Mouse (Mus musculus): Measurements from ENCODE around the gene Gm26897. TPM values are rescaled to one million over a fixed set of nuclear protein-coding genes. Genes with fewer than 3 reads are reported as not detected.
A peak's percentile ranks its signal among the peaks of the same experiment; 100 is the strongest.

Gm26897 gene
- polyA plus RNA-seq, 1 experiment: not detected

GRCm38 (mm10) chr5:111741352-111741751 lies 7.6 kb downstream of the Gm26897 start:
- no peak for TF ChIP-seq POLR2A (IDR thresholded peaks at IDR 0.05; ENCODE audit: insufficient read depth, low read depth, low read length)
- TF ChIP-seq CTCF (IDR thresholded peaks at IDR 0.05; ENCODE audit: insufficient read depth, low read depth, low read length): no peak
- Histone ChIP-seq H3K27ac (ENCODE audit: insufficient read depth, low read depth, low read length) (no peak overlapping the region), H3K4me1 (ENCODE audit: control insufficient read depth, insufficient read depth, low read length) (peaks cover 8% of the 10 kb centered on the region), H3K4me3 (ENCODE audit: insufficient read depth, low read depth, low read length) (no peak overlapping the region)
- 34% methylated on average over 11 of the region's 11 CpGs for WGBS

GRCm38 (mm10) chr5:111742290-111742898 lies 8.7 kb downstream of the Gm26897 start:
- Histone ChIP-seq H3K4me3 (ENCODE audit: insufficient read depth, low read depth, low read length) (no peak overlapping the region), H3K4me1 (ENCODE audit: control insufficient read depth, insufficient read depth, low read length) (peaks cover 8% of the 10 kb centered on the region), H3K27ac (ENCODE audit: insufficient read depth, low read depth, low read length) (no peak overlapping the region)
- TF ChIP-seq CTCF (IDR thresholded peaks at IDR 0.05; ENCODE audit: insufficient read depth, low read depth, low read length) (no peak), POLR2A (IDR thresholded peaks at IDR 0.05; ENCODE audit: insufficient read depth, low read depth, low read length) (no peak)
- WGBS: 25% methylated on average over 13 of the region's 13 CpGs

- peaks cover 7% of the 10 kb centered on the region; the same call in 1 of the 2 replicates for H3K4me1 ChIP-seq (ENCODE audit: control insufficient read depth, insufficient read depth, low read length)
- no peak overlapping the region for H3K4me3 ChIP-seq (ENCODE audit: insufficient read depth, low read depth, low read length)
- TF ChIP-seq POLR2A (IDR thresholded peaks at IDR 0.05; ENCODE audit: insufficient read depth, low read depth, low read length): no peak
- TF ChIP-seq CTCF (IDR thresholded peaks at IDR 0.05; ENCODE audit: insufficient read depth, low read depth, low read length): no peak
- no peak overlapping the region for H3K27ac ChIP-seq (ENCODE audit: insufficient read depth, low read depth, low read length)
- WGBS: 82% methylated on average over 5 of the region's 5 CpGs
Observed at GRCm38 (mm10) chr5:111749599-111749998, 15.9 kb downstream of the Gm26897 start.

GRCm38 (mm10) chr5:111750092-111750491 lies 16.4 kb downstream of the Gm26897 start:
- no peak overlapping the region for H3K4me3 ChIP-seq (ENCODE audit: insufficient read depth, low read depth, low read length)
- H3K27ac ChIP-seq (ENCODE audit: insufficient read depth, low read depth, low read length): no peak overlapping the region
- WGBS: 90% methylated on average over 13 of the region's 13 CpGs
- peaks cover 11% of the 10 kb centered on the region; the same call in 1 of the 2 replicates for H3K4me1 ChIP-seq (ENCODE audit: control insufficient read depth, insufficient read depth, low read length)
- TF ChIP-seq POLR2A (IDR thresholded peaks at IDR 0.05; ENCODE audit: insufficient read depth, low read depth, low read length): no peak
- no peak for TF ChIP-seq CTCF (IDR thresholded peaks at IDR 0.05; ENCODE audit: insufficient read depth, low read depth, low read length)

- Histone ChIP-seq H3K4me1 (ENCODE audit: control insufficient read depth, insufficient read depth, low read length) (peaks cover 11% of the 10 kb centered on the region; the same call in 1 of the 2 replicates), H3K4me3 (ENCODE audit: insufficient read depth, low read depth, low read length) (0 out of 2 replicates have a peak overlapping the region, but pooled peaks have one; percentile 5), H3K27ac (ENCODE audit: insufficient read depth, low read depth, low read length) (no peak overlapping the region)
- TF ChIP-seq POLR2A (IDR thresholded peaks at IDR 0.05; ENCODE audit: insufficient read depth, low read depth, low read length) (no peak), CTCF (IDR thresholded peaks at IDR 0.05; ENCODE audit: insufficient read depth, low read depth, low read length) (no peak)
- 22% methylated on average over 16 of the region's 16 CpGs for WGBS
Observed at GRCm38 (mm10) chr5:111754484-111755139, 20.9 kb downstream of the Gm26897 start.

- Histone ChIP-seq H3K4me3 (ENCODE audit: insufficient read depth, low read depth, low read length) (no peak overlapping the region), H3K27ac (ENCODE audit: insufficient read depth, low read depth, low read length) (no peak overlapping the region), H3K4me1 (ENCODE audit: control insufficient read depth, insufficient read depth, low read length) (peaks cover 11% of the 10 kb centered on the region; the same call in 1 of the 2 replicates)
- no peak for TF ChIP-seq CTCF (IDR thresholded peaks at IDR 0.05; ENCODE audit: insufficient read depth, low read depth, low read length)
- TF ChIP-seq POLR2A (IDR thresholded peaks at IDR 0.05; ENCODE audit: insufficient read depth, low read depth, low read length): no peak
- 24% methylated on average over 5 of the region's 5 CpGs for WGBS
Observed at GRCm38 (mm10) chr5:111755330-111755729, 21.6 kb downstream of the Gm26897 start.

- Histone ChIP-seq H3K27ac (ENCODE audit: insufficient read depth, low read depth, low read length) (no peak overlapping the region), H3K4me1 (ENCODE audit: control insufficient read depth, insufficient read depth, low read length) (peaks cover 10% of the 10 kb centered on the region), H3K4me3 (ENCODE audit: insufficient read depth, low read depth, low read length) (peak overlapping the region; percentile 11)
- WGBS: 29% methylated on average over 10 of the region's 10 CpGs
- TF ChIP-seq POLR2A (IDR thresholded peaks at IDR 0.05; ENCODE audit: insufficient read depth, low read depth, low read length) (no peak), CTCF (IDR thresholded peaks at IDR 0.05; ENCODE audit: insufficient read depth, low read depth, low read length) (no peak)
Observed at GRCm38 (mm10) chr5:111760721-111761480, 27.2 kb downstream of the Gm26897 start.

GRCm38 (mm10) chr5:111761574-111761973 lies 27.9 kb downstream of the Gm26897 start:
- H3K27ac ChIP-seq (ENCODE audit: insufficient read depth, low read depth, low read length): no peak overlapping the region
- H3K4me1 ChIP-seq (ENCODE audit: control insufficient read depth, insufficient read depth, low read length): peaks cover 10% of the 10 kb centered on the region
- TF ChIP-seq CTCF (IDR thresholded peaks at IDR 0.05; ENCODE audit: insufficient read depth, low read depth, low read length): no peak
- TF ChIP-seq POLR2A (IDR thresholded peaks at IDR 0.05; ENCODE audit: insufficient read depth, low read depth, low read length): no peak
- peak overlapping the region; percentile 30 for H3K4me3 ChIP-seq (ENCODE audit: insufficient read depth, low read depth, low read length)
- under 1% methylated on average over 12 of the region's 12 CpGs for WGBS

- Histone ChIP-seq H3K4me1 (ENCODE audit: control insufficient read depth, insufficient read depth, low read length) (peaks cover 10% of the 10 kb centered on the region), H3K27ac (ENCODE audit: insufficient read depth, low read depth, low read length) (no peak overlapping the region), H3K4me3 (ENCODE audit: insufficient read depth, low read depth, low read length) (no peak overlapping the region)
- 8% methylated on average over 17 of the region's 17 CpGs for WGBS
- TF ChIP-seq CTCF (IDR thresholded peaks at IDR 0.05; ENCODE audit: insufficient read depth, low read depth, low read length) (no peak), POLR2A (IDR thresholded peaks at IDR 0.05; ENCODE audit: insufficient read depth, low read depth, low read length) (no peak)
Observed at GRCm38 (mm10) chr5:111762085-111762484, 28.4 kb downstream of the Gm26897 start.
